Mouse (Mus musculus) hindbrain, embryonic 16.5 days (tissue): ENCODE data around the gene Gpr12. TPM values are rescaled to one million over a fixed set of nuclear protein-coding genes. Genes with fewer than 3 reads are reported as not detected.
"Not testable (repeated sequence)": the region's sequence is repeated elsewhere in the genome, so short reads cannot be mapped to it uniquely, and the experiment has no call there.

ENCODE experiments used
- ATAC-seq: fragments of 200-750 bp; cut with Nextera tagmentation; 2 replicates; pipeline ENCODE4 v1.8.0; 2017; ENCODE audit warnings: moderate TSS enrichment, moderate library complexity
- H3K27ac ChIP-seq: fragments of 300-500 bp; sonication (generic); 2 replicates; pipeline ENCODE4 v1.5.1; 2014; ENCODE audit warnings: low read depth, mild to moderate bottlenecking, control low read depth, low read length, moderate library complexity
- H3K27me3 ChIP-seq: fragments of 300-500 bp; sonication (generic); replicated peaks from 2 replicates; pipeline ENCODE4 v1.6.1; 2014; ENCODE audit warnings: low read length; ENCODE audit not compliant: control insufficient read depth, insufficient read depth
- H3K36me3 ChIP-seq: fragments of 300-500 bp; sonication (generic); 2 replicates; pipeline ENCODE4 v1.6.1; 2014; ENCODE audit warnings: mild to moderate bottlenecking, low read length, moderate library complexity, mixed read lengths; ENCODE audit not compliant: control insufficient read depth, insufficient read depth
- H3K4me1 ChIP-seq: fragments of 300-500 bp; sonication (generic); 2 replicates; pipeline ENCODE4 v1.6.1; 2014; ENCODE audit warnings: low read depth, low read length; ENCODE audit not compliant: control insufficient read depth, insufficient read depth
- H3K4me2 ChIP-seq: fragments of 300-500 bp; sonication (generic); 2 replicates; pipeline ENCODE4 v1.6.1; 2014; ENCODE audit warnings: mild to moderate bottlenecking, low read length, control low read depth, moderate library complexity
- H3K4me3 ChIP-seq: fragments of 300-500 bp; sonication (generic); 2 replicates; pipeline ENCODE4 v1.5.1; 2014; ENCODE audit warnings: mild to moderate bottlenecking, low read length, control low read depth, moderate library complexity
- H3K9ac ChIP-seq: fragments of 300-500 bp; sonication (generic); 2 replicates; pipeline ENCODE4 v1.6.1; 2014; ENCODE audit warnings: low read depth, mild to moderate bottlenecking, control low read depth, low read length, moderate library complexity
- H3K9me3 ChIP-seq: fragments of 300-500 bp; sonication (generic); 2 replicates; pipeline ENCODE4 v1.6.1; 2014; ENCODE audit warnings: mild to moderate bottlenecking, low read length, moderate library complexity; ENCODE audit not compliant: control insufficient read depth
- WGBS: fragments of 180-500 bp; shearing (Covaris S2); extraction: QIAGEN DNeasy Blood & Tissue Kit; methylation state at CpG from one replicate; pipeline ENCODE4 v1.1.7; 2014; 5-methylcytosine and 5-hydroxymethylcytosine counted together
- polyA plus RNA-seq: library from polyadenylated mRNA; unstranded; fragments of >200 nt; fragmentation: Nextera tagmentation; extraction: Ambion mirVana; gene quantifications from 2 replicates; pipeline ENCODE4 v1.2.1, GENCODE M21; 2015

Gpr12 gene
- polyA plus RNA-seq, 1 experiment from 2014 or later, result 29.8 TPM

- WGBS, result 49% methylated on average over 10 of the region's 10 CpGs
- no peaks in the 10 kb centered on the region for H3K27me3 ChIP-seq
- H3K9me3 ChIP-seq, result no peaks in the 10 kb centered on the region
Observed at GRCm38 (mm10) chr5:146609646-146610045, 24.6 kb upstream of the Gpr12 start.

DNA sequence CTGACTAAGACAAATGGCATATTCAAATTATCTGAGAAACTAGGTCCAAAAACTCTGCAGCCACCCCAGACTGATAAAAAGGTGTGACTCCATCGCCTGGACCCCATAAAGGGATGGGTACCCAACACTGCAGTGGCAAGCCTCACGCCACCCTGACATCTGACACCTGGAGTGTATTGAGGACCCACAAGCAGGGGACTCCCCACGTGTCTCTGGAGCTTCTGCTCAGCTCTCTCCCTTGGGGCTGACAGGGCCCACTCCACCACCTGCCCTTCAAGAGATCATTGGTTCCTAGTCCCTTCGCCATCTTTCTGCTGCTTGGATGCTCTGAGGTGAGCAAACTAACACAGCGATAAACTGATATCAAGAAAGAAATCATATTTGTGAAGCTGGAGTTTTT is 22.8 kb upstream of the Gpr12 start:
- Histone ChIP-seq H3K4me1 (no peaks in the 10 kb centered on the region), H3K9ac (no peak overlapping the region), H3K4me3 (no peak overlapping the region), H3K27ac (no peak overlapping the region), H3K27me3 (no peaks in the 10 kb centered on the region), H3K9me3 (no peaks in the 10 kb centered on the region), H3K4me2 (no peak overlapping the region), H3K36me3 (no peaks in the 10 kb centered on the region)
- WGBS, result 77% methylated on average over 5 of the region's 5 CpGs
- no peak for ATAC-seq

More at GRCm38 (mm10) chr5:146609646-146610045, 24.6 kb upstream of the Gpr12 start:
- H3K4me2 ChIP-seq, result no peak overlapping the region
- H3K36me3 ChIP-seq, result no peaks in the 10 kb centered on the region
- no peak overlapping the region for H3K27ac ChIP-seq
- H3K4me3 ChIP-seq, result no peak overlapping the region
- no peaks in the 10 kb centered on the region for H3K4me1 ChIP-seq
- no peak for ATAC-seq
- H3K9ac ChIP-seq, result no peak overlapping the region

- Histone ChIP-seq H3K9ac (no peak overlapping the region), H3K4me1 (no peaks in the 10 kb centered on the region), H3K27me3 (no peaks in the 10 kb centered on the region), H3K9me3 (no peaks in the 10 kb centered on the region), H3K27ac (no peak overlapping the region), H3K4me2 (no peak overlapping the region), H3K36me3 (no peaks in the 10 kb centered on the region), H3K4me3 (no peak overlapping the region)
- 96% methylated on average over 5 of the region's 5 CpGs for WGBS
- no peak for ATAC-seq
Observed at GRCm38 (mm10) chr5:146606895-146607294, 21.9 kb upstream of the Gpr12 start.

DNA sequence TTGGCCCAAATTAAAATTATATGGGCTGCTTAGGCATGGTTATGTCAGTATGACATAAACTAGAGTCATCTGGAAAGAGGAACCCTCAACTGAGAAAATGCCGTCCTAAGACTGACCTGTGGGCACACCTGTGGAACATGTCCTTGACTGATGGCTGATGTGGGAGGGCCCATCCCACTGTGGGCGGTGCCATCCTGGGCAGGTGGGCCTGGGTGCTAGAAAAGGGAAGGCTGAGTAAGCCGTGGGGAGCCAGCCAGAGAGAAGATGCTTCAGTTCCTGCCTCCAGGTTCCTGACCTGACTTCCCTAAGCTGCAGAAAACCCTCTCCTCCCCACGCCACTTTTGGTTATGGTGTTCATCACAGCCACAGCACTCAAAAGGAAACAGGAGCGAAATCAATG is 21.2 kb upstream of the Gpr12 start:
- no peak overlapping the region for H3K9ac ChIP-seq
- H3K4me3 ChIP-seq, result no peak overlapping the region
- no peak for ATAC-seq
- H3K4me1 ChIP-seq, result no peaks in the 10 kb centered on the region
- no peak overlapping the region for H3K27ac ChIP-seq
- no peaks in the 10 kb centered on the region for H3K27me3 ChIP-seq
- H3K36me3 ChIP-seq, result no peaks in the 10 kb centered on the region
- H3K9me3 ChIP-seq, result no peaks in the 10 kb centered on the region
- H3K4me2 ChIP-seq, result no peak overlapping the region
- WGBS, result 82% methylated on average over 5 of the region's 5 CpGs

DNA sequence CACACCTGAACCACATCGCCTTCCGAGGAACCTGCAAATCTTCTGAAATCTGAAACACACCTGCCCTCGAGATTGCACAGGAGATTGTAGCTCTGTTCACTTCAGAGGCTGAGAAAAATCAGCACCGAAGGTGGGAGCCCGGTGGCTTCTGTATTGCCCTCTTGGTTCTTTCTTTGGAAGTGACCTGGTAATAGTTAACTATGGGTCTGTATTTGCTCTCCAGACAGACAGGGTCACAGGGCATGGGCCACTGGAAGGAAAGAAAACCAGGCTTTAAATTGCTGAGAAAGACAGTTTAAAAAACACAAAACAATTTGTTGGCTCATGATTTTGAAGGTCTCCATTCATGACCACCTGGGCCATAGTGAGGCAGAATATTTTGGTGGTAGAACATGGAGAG is 14.9 kb upstream of the Gpr12 start:
- H3K27ac ChIP-seq, result no peak overlapping the region
- no peak overlapping the region for H3K4me2 ChIP-seq
- H3K4me3 ChIP-seq, result no peak overlapping the region
- WGBS, result 79% methylated on average over 5 of the region's 5 CpGs
- H3K36me3 ChIP-seq, result no peaks in the 10 kb centered on the region
- no peaks in the 10 kb centered on the region for H3K27me3 ChIP-seq
- no peaks in the 10 kb centered on the region for H3K4me1 ChIP-seq
- H3K9me3 ChIP-seq, result no peaks in the 10 kb centered on the region
- ATAC-seq, result no peak
- no peak overlapping the region for H3K9ac ChIP-seq

GRCm38 (mm10) chr5:146599216-146599615 is 14.2 kb upstream of the Gpr12 start:
- H3K27me3 ChIP-seq, H3K9ac ChIP-seq, H3K4me1 ChIP-seq, H3K36me3 ChIP-seq, H3K4me3 ChIP-seq, H3K4me2 ChIP-seq, ATAC-seq, H3K9me3 ChIP-seq, H3K27ac ChIP-seq: not testable (repeated sequence)
- WGBS, result 86% methylated on average over 7 of the region's 7 CpGs

GRCm38 (mm10) chr5:146598215-146599119 is 13.4 kb upstream of the Gpr12 start:
- Histone ChIP-seq H3K9me3 (peaks cover 6% of the 10 kb centered on the region), H3K4me3 (no peak overlapping the region), H3K36me3 (no peaks in the 10 kb centered on the region), H3K27ac (no peak overlapping the region), H3K27me3 (no peaks in the 10 kb centered on the region), H3K4me2 (no peak overlapping the region), H3K9ac (no peak overlapping the region), H3K4me1 (no peaks in the 10 kb centered on the region)
- peak; percentile 30; the same call in 1 of the 2 replicates for ATAC-seq
- 80% methylated on average over 27 of the region's 27 CpGs for WGBS

GRCm38 (mm10) chr5:146597503-146597874 is 12.4 kb upstream of the Gpr12 start:
- WGBS, result 89% methylated on average over 10 of the region's 10 CpGs
- peaks cover 6% of the 10 kb centered on the region for H3K9me3 ChIP-seq
- H3K4me3 ChIP-seq, result no peak overlapping the region
- no peak overlapping the region for H3K27ac ChIP-seq
- H3K36me3 ChIP-seq, result no peaks in the 10 kb centered on the region
- no peak for ATAC-seq
- no peak overlapping the region for H3K9ac ChIP-seq
- no peaks in the 10 kb centered on the region; the same call in 1 of the 2 replicates for H3K27me3 ChIP-seq
- no peak overlapping the region for H3K4me2 ChIP-seq
- H3K4me1 ChIP-seq, result no peaks in the 10 kb centered on the region

DNA sequence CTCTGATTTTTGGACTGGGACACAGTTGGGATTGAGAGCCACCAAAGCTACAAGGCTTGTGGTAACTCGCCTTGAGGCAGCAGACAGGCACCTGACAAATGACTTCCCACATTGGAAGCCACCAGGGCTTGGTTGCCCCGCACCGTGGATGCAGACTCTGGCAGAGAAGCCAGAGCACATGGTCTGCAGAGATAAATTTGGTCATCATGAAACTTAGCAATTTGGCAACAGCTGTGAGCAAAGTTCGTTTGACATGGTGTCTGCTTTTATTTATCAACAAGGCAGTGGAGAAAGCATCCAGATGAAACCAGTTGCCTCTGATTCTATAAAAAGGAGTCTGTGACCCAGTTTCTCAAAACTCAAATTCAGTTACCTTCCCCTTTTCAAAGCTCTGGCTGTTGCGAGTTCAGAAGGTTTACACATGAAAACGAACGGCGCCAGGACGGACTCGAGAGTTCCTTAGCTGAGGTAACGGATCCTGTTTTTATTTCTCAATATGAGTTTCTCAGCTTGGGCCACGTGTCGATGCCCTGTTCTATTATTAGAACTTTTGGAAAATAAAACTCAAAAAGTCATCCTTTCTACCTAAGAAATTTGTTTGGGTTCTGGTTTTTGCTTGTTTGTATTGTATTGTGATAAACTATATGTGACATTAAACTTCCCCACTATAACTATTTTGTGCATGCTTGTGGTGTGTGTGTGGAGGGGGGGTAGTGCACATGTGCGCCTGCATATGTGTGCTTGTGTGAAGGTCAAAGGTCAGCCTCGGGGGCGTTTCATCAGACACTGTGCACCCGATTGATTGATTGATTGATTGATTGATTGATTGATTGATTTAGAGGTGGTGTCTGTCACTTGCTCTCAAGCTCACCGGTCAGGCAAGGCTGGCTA is 11.8 kb upstream of the Gpr12 start:
- no peaks in the 10 kb centered on the region for H3K4me1 ChIP-seq
- H3K9me3 ChIP-seq, result peaks cover 6% of the 10 kb centered on the region
- 75% methylated on average over 18 of the region's 18 CpGs for WGBS
- ATAC-seq, result no peak
- H3K36me3 ChIP-seq, result no peaks in the 10 kb centered on the region
- H3K4me3 ChIP-seq, result no peak overlapping the region
- H3K27ac ChIP-seq, result no peak overlapping the region
- H3K4me2 ChIP-seq, result no peak overlapping the region
- H3K9ac ChIP-seq, result no peak overlapping the region
- H3K27me3 ChIP-seq, result no peaks in the 10 kb centered on the region; the same call in 1 of the 2 replicates
